Comparison of ENCODE assay signal across 10 mouse cellular contexts in genomic region chr1:179818490-179819278, GRCm38 (mm10). TPM values are rescaled to one million over a fixed set of nuclear protein-coding genes. Genes with fewer than 3 reads are reported as not detected.
"Had no signal": no experiment of that assay in that cellular context is flagged by ENCODE, and none has a peak within 500 bp of the region (broad histone marks: within the 10 kb centered on the region; RNA-seq: fewer than 3 reads in every experiment).

No protein-coding gene starts in this region.

RNA-seq across cellular contexts. Expression of gene Gm10518, which starts 15.5 kb away (rescaled TPM):
- total RNA-seq: megakaryocyte progenitor cell, adult 5-6 weeks; midbrain, postnatal 0 days; monocyte, adult 5-6 weeks had no signal
- polyA plus RNA-seq: lung, adult 2 months; lung, embryonic 15.5 days; lung, postnatal 0 days; macrophage; midbrain, postnatal 0 days; spleen, adult 2 months; thymus, adult 2 months; urinary bladder, adult 2 months had no signal
